Mouse (Mus musculus) thymus, postnatal 25 days (tissue): ENCODE measurements around the gene Ets1.

Experiments
- DNase-seq: peaks from one replicate; pipeline ENCODE4 v3.0.0; 2022

The Ets1 gene

DNA sequence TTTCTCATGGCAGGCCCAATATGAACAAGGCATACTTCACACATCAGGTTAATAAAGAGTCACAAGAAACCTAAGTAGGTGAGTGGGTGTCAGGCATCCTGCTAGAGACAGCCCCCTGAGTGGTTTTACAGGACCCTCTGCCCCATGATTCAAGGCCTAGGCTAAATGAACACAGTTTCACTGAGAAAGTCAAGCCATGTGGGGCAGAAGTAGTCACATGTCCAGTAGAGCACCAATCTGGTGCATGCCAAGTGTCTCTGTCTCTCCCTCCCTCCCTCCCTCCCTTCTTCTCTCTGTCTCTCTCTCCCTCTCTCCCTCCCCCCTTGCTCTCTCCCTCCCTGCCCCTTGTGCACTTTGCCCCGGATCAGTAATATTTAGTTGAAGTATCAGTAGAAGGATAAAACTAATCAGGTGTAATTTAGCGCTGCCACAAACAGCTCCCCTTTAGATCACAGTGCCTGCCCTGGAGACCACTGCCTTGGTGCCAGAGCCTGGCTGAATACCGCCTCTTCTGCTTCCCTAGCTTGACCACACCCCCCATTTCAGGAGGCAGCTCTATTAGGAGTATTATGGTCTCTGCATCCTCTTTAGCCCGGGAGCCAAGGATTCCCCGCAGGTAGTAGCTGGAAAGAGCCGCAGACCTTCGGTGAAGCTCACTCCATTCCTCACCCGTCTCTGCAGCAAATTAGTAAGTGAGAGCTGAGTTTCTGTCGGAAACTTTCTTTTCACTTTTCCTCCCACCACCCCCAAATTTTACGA lies at the start of gene Ets1:
TSS of gene Ets1 (plus strand) at position 595 of the 759 bp plus-strand sequence.
- peak; percentile 31 for DNase-seq

DNA sequence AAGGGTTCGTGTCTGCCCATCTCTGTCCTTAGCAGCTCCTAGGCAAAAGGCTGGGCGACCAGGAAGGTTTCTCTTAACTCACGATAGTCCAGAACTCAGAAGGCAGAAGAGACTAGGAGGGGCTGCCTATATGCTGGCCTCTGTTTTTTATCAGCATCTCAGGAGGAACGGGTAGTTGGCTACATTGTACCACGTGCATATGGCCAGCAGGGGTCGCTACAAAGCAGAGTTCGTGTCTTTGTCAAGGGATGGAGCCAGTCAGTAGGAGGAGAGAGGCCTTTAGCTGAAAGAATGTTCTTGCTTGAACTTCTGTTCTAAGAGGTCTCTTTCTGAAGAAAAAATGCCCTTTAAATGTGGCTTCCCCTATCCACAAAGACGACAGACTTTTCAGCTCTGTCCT lies 46.1 kb upstream of the Ets1 start:
- peak; percentile 92 for DNase-seq

DNA sequence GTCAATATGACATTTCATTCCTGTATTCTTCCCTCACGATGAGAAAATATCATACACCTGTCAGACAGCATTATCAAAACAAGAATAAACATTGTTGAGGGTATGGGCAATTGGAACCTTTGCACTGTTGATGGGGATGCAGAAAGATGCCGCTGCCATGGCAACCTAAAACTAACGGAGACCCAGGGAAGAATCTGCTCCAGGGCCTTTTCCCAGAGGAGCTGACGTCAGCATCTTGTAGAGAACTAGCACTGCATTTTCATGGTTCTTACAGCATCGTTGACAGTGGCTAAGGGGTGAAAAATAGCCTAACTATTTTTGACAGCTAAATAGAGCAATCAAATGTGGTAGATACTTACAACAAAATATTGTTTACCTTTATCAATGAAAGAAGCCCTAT lies 45.5 kb upstream of the Ets1 start:
- DNase-seq: no peak

DNA sequence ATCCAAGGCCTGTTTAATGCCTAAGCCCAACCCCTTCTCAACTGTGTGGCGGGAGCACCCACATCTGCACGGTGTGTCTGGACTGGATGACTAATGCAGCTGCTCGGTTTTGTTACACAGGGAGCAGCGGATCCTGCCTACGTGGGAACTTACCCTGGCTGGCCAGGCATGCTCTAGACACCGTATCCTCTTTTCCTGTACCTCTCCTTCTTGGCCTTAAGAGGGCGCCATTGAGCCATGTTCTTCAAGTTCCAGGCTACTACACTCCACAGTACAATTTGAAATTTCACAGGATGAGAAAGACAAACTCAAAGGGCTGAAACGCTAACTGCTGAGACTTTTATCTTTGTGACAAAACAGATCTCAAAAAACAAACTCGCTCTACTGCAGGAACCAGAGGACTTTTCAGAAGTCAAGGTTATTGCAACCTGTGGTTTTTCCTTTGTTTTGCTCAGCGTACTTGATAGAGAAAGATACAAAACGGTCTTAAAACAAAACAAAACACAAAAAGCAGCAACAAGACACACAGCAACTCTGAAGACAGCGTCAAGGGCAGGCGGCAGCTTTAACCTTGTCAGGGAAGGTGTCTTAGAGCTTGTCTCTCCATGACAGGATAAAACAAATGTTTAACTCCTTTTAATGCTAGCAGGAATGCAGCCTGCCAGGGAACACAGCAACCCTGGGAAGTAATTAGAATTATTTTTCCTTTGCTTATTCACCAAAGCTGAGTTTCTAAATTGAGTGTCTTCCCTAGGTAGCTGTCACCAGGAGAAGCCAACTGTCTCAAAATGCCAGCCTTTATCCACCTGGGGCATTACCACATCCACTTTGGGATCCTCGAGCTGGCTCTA lies 44.1 kb upstream of the Ets1 start:
- peak; percentile 80 for DNase-seq

DNA sequence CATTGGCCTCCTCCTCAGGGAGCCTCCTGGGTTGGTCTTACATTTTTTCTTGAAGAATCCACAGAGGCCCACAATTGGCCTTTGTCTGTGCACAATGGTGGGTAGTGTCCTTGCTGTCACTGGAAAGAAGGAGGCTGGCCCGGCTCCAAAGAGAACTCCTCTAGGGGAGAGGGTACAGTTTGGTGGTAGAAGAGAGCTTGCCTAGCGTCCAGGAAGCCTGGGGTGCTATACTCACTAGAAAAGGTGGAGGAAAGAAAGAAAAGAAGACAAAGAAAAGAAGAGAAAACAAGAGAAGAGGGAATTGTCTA lies 43.5 kb upstream of the Ets1 start:
- no peak for DNase-seq

DNA sequence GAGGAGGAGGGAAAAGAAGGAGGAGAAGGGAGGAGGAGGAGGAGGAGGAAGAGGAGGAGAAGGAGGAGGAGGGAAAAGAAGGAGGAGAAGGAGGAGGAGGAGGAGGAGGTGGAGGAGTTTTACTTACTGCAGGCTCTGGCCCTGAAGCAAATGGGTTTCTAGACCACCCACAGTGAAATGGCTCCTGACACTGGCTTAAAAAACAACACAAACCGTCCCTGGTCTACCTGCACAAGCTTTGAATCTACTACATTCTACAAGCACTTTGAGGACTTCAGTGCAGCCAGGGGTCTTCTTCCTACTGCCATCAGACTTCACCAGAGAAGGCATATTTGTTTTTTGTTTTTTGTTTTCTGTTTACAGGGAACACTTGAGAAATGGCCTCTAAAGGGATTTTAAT lies 42.2 kb upstream of the Ets1 start:
- DNase-seq: no peak

DNA sequence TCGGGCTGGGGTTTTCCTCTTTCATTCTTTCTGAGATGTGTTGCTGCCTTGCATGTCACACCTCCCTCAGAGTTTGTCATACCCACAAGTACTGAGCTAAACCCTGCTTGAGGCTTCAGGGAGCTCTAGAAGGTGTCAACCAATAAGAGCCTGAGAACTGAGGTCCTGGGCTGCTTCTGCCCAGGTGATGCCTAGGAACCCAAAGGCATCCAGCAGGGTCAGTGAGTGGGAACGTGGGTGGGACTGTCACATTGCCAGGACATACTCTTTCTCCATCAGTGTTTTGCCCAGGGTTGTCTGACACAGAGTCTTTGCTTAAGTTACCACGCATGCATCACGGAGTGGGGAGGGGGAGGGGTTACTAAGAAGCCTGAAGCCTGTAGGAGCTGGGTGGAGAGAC lies 41.7 kb upstream of the Ets1 start:
- DNase-seq: peak; percentile 59

DNA sequence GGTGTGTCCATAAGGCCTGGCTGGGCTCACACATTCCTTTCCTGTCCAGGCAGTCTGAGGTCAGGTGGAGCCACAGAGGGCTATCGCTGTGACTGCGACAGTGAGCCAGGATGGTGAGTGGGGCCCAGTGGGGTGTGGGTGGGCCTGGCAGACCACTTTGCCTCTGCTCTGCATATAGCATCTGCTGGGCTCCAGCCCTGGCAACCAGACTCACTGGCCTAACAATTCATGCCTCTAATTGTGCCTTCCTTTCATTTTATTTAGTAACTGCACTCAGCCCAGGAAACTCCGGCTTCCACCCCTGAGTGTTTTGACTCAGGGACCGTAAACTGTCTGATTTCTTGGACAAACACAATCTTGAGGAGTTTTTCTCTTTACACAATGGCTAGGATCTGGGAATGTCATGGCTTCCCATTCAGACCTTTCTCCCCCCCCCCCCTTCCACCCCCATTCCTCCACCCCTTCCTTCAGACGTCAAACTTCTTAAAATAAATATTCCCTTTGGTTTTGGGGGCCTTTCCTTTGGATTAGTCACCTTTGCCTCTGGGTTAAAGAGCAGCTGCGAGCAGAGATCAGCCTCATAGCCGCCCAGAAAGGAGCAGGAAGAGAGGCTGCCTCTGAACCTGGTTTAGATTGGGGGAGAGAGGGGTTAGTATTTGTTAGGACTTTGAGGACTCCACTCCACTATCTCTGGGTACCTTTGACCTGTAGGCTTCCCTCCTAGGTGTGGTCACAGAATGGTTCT lies 40.8 kb upstream of the Ets1 start:
- no peak for DNase-seq

DNA sequence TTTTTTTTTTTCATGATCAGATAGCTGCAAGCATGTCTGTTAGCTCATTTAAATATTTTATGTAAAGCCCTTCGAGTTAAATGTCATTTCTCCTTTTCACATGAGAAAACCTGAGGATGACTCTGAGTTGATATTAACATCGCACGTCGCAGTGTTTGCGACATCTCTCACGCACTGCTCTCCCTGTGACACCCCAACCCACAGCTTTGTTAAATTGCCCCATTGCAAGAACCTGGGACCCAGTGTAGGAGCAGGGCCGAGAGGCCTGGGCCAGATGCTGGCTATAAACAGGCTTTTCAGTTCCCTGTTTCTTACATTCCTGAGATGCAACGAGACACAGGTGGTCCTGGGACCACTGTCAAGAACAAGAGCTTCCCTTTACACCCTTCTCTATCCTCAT lies 39.7 kb upstream of the Ets1 start:
- DNase-seq: no peak

DNA sequence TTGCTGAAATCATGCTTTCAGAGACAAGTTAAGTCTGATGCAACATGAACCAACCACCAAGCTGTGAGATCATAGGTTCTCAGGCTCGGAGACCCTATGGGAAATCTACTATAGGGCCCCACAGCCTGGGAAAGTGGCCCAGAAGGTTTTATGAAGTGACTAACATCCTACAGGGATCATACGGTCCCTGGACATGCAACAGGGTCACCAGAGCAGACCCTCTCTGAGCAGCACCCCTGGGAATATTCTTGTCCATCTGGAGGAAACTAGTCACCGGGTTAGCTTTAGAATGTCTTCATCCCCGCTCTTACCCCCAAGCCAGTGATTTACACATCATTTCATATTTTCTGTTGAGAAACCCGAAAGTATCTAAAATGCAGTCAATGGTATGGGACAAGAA lies 34.1 kb upstream of the Ets1 start:
- DNase-seq: no peak

DNA sequence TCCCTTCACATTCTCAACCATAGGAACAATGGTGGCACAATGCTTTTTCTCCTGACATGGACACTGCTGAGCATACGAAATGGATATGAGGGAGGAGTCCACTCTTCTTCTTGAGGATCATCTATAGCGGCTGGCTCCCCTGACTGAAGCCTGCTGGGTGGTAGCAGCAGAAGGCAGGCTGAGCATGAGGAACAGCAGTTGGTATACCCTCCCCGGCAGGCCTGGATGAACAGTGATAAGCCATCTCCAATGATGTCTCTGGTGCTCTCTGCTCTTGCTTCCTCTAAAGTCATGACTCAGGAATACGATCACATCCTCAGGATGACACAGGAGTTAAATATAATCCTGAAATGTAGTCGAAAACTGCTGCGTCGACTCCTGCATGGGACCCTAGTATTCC lies 32.9 kb upstream of the Ets1 start:
- DNase-seq: no peak

DNA sequence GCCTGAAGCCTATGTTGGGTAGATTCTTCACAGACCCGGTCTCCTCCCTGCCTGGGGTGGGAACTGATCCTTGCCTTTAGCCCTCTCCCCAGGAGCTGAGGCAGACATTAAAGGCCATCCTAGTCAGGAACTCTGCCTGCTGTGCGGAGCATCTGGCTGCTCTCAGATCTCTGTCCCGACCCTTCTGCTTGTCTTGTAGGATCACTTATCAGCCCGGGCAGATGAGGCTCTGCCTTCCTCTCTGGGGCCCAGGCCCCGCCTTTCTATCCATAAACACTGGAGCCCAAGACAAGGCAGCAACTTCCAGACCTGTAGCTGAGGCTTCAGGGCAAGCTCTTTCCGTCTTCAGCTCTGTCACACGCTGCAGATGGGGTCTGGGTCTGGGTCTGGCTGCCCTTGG lies 28.8 kb upstream of the Ets1 start:
- DNase-seq: no peak

DNA sequence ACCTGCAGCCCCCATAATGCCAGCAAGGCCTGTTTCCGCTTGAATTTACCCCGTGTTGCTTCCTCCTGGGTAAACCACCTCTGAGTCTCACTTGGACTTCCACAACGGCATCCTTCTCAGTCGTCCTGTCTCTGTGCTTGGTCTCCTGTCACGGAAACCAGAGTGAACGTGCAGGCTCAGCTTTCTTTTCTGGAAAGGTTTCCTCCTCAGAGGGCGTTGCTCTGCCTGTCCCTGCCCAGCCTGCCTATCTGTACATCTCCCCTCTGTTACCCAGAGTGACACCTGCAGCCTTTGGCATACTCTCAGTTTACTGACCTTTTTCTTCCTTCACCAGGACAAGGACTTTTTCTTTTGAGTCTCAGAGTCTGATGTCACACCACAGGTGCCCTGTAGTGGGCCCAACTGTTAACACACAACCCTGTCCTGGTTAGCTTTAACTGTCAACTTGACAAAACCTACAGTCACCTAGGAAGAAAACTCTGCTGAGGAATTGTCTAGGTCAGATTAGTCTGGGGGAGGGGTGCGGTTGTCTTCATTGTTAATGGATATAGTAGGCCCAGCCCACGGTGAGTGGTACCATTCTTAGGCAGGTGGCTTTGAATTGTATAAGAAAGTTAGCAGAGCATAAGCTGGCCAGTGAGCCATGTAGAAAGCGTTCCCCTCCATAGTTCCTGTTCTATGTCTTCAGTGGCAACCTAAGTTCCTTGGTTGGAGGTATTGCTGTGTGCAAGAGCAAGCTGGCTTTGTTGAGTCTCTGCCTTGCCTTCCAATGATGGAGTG lies 27.0 kb upstream of the Ets1 start:
- DNase-seq: peak; percentile 71

DNA sequence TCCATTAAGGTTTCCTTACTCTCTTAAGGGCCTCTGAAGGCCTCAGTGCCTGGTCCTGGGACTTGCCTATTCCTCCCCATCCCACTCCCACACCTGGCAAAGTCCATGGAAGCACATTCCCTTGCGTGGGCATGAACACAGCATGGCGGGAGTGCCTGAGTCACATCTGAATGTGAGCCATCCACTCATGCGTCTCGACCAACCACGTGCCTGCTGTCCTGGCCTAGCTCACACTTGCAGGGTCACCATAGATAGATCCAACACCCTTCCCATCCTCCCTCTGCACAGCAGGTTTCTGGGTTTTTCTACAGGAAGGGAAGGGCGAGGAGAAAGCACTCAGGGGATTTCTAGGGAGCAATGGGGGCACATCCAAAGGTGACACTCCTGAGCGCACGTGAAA lies 25.8 kb upstream of the Ets1 start:
- no peak for DNase-seq

DNA sequence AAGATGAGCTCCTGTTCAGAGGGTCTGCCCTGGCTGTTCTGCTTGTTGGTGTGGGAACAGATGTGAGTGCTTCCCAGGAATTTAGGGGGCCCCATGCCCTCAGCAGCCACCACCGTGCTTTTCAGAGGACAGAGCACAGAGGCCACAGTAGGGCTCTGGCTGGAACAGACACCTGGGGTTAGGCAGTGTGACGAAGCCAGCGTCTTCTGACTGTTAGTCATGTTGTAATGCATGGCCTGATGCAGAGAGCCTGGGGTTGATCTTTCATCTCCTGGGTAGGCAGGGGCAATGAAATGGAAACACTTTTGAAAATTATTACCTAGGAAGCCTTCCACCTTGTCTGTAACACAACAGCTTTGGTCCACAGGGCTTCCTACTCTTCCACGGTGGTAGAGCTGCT lies 25.4 kb upstream of the Ets1 start:
- peak; percentile 51 for DNase-seq

DNA sequence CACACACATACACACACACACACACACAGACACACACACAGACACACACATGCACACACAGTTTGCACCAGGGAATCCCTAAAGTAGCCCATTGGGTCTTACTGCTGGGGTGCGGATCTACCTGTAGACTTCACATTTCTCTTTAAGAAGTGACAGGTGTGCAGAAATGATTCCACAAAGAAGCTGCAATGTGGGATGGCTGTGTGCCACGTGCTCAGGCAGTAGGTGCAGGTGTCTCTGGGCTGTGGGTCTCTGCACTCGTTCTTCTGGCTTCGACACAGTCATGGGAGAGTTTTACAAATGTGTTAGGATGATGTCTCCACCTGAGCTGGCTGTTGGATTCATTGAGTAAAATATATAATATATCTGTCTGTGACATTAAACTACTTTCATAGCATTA lies 24.7 kb upstream of the Ets1 start:
- DNase-seq: peak; percentile 57

DNA sequence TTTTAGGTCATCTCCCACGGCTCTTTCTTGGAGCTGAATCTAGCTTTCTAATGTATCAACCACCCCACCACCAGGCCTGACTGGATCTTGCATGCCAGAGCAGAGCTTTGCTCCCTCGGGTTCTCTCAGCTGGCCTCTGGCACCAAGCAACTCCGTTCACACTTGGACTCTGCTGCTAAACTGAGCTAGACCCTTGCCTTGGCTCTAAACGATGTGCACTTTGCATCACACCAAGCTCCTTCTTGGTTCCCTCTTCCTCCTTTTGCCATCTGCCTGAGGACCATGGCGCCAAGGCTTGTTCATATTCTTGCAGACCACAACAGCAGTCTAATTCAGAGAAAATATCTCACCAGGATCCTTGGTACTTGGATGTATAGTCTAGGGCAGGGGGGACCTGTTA lies 23.6 kb upstream of the Ets1 start:
- peak; percentile 48 for DNase-seq

DNA sequence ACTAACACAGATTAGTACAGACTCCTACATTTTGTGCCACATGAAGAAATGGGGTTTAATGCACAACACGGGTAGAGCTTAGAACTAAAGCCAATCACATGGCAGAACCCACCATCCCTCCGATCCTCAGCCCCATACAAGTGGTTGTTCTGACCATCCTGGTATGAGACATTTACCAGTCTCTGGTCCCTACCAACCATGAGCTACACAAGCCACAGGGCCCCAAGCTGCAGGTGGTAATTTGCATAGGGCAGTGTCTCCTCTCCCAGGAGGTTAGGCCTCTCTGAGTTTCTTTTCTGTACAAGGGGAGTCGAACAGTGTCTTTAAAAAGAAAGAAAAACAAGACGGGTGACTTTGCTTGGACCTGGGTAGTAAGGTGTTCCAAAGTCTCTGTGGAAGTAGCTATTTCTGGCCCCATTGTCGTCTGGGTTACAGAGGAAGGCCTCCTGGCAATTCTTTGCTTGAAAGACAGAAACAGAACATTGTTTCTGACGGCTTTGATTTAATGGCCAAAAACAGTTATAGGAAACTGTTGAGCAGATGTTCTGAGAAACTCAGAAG lies 23.1 kb upstream of the Ets1 start:
- DNase-seq: peak; percentile 74

DNA sequence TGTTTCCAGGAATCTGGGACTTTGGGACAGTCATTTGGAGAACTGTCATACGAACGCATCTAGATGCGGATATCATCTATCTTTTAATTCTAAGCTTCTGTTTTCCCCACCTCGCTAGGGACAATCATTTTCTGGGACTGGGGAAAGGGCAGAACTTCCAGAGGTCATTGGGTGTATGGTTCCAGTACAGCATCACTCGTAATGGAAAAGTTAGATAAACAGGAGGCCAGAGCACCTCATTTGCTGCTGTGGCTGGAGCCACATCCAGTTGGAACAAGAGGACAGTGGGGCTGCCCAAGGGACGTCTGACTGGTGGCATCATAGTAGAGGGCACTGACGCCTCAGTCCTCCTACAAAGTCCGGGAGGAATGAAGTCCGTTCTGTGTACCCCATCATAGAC lies 21.8 kb upstream of the Ets1 start:
- DNase-seq: no peak

DNA sequence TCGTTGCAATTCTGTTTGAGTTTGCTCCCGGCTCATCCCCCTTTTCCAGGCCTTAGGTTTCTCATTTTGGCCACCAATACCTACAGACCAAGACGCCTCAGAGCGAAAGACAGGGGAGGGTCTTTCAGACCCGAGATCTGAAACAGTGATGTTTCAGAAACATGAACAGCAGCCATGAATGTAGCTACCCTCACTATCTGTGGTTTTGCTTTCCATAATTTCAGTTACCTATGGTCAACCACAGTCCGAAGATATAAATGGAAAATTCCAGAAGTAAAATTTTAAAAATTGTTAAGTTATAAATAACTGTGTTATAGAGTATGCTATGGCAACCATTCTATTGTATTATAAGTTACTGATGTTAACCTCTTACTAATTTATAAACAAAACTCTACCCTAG lies 20.6 kb upstream of the Ets1 start:
- DNase-seq: no peak

DNA sequence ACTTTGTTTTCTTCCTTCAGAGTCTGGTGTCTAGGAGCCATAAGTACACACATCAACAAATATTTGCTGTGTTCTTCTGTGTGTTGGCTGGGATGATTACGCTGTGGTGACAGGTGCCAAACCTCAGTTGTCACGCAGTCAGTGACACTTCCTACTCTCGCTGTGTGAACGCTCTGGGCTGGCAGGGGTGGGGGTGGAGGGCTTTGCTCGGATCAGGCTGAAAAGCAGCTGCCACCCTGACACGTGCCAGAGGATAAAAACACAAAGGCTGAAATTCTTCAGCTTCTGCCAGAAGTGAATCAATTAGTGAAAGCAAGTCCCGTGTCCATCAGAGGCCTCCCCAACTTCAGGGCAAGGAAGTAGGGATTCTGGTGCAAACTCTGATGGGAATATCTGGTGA lies 20.0 kb upstream of the Ets1 start:
- peak; percentile 73 for DNase-seq

DNA sequence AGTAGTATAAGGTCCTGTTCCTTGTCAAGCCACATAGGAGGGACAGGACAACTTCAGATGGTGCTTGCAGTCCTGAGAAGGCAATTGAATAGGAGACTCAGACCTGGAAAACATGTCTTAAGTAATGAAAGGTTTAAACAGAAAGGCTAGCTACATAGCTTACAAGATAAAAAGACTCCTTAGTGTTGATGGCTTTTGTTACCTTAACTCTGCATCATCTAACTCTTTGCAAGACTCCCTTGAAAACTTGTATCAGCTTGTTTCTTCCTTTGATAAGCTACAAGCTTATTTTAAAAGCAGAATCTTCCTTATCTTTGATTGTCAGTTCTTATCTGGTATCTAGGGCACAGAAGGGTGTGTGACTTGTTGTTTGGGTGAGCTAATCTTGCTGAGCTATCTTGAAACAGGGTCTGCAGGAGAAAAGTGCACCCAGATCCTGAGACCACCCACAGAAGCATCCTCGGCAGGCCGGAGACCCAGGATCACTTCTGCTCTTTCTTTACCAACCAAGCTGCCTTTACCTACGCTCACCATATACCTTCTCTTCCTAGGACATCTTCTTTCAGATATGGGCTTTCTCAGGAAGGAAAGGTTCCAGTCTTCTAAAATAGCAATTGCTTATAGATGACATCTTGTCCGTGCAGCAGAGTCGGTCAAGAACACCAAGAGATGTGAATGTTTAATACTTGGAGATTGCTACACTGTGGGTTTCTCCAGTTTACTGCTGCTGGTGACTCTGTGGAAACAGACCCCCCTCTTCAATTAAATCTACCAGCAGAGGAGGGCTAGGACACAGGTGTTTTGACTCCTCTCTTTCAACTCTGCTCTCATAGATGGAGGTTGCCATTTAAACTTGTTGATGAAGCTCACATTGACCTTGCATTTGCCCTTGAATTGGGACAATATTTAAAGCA lies 19.2 kb upstream of the Ets1 start:
- DNase-seq: peak; percentile 44
